Mouse (Mus musculus) CD8-positive naive resting alpha-beta T cell, adult 2 months (primary cell): ENCODE measurements around the gene Btbd35f22.
"Not testable (repeated sequence)": the region's sequence is repeated elsewhere in the genome, so short reads cannot be mapped to it uniquely, and the experiment has no call there.

Experiments used
- DNase-seq, 2 experiments: peaks; one replicate each; pipeline ENCODE4 v3.0.0; 2022; ENCODE audit warnings: low read depth in 2 of 2, low spot score in 2 of 2

Gene Btbd35f22

DNA sequence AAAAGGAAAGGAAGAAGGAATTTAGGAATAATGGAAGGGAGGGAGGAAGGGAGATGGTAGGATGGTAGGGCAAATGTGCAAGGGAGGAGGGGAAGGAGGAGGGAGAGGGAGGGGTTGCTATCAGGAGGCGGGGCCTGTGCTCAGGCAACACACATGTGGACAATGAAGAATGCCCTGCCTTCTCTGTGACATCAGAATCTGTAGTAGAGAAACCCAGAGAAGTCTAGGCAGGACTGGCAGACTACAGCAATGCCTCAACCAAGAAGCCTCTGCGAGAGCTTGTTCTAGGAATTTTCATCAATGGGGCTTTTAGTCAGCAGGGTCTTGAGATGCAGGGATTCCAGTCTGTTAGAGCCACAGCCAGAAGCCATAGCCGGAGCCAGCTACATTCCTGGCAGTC, at the start of gene Btbd35f22:
Gene Btbd35f22, plus strand, starts transcription at position 301 of the 400 bp plus-strand sequence.
- DNase-seq, result not testable (repeated sequence)
